Mouse (Mus musculus) ES-Bruce4 (cell line): Measurements from ENCODE around the gene Hhipl1. TPM values are rescaled to one million over a fixed set of nuclear protein-coding genes. Genes with fewer than 3 reads are reported as not detected.

Source experiments
- H3K27ac ChIP-seq: 2 replicates; pipeline ENCODE4 v1.5.1; 2012; ENCODE audit warnings: low read length, inconsistent platforms; ENCODE audit not compliant: insufficient read depth
- H3K27me3 ChIP-seq: 2 replicates; pipeline ENCODE4 v1.6.1; 2012; ENCODE audit warnings: mild to moderate bottlenecking, low read length, inconsistent platforms; ENCODE audit not compliant: control insufficient read depth, poor library complexity, insufficient read depth, severe bottlenecking
- H3K36me3 ChIP-seq: 2 replicates; pipeline ENCODE4 v1.6.1; 2012; ENCODE audit warnings: inconsistent platforms, mild to moderate bottlenecking, low read length, moderate library complexity; ENCODE audit not compliant: control insufficient read depth, poor library complexity, insufficient read depth, severe bottlenecking
- H3K4me1 ChIP-seq: one replicate; pipeline ENCODE4 v1.8.1; 2011; ENCODE audit warnings: low read length; ENCODE audit not compliant: control insufficient read depth, insufficient read depth
- H3K4me3 ChIP-seq: 2 replicates; pipeline ENCODE4 v1.5.1; 2011; ENCODE audit warnings: low read depth, mild to moderate bottlenecking, low read length
- H3K9ac ChIP-seq: 2 replicates; pipeline ENCODE4 v1.6.1; 2012; ENCODE audit warnings: low read depth, mild to moderate bottlenecking, inconsistent platforms; ENCODE audit not compliant: poor library complexity, severe bottlenecking
- H3K9me3 ChIP-seq: replicated peaks from 2 replicates; pipeline ENCODE4 v1.6.1; 2012; ENCODE audit warnings: mild to moderate bottlenecking, low read length, inconsistent platforms; ENCODE audit not compliant: control insufficient read depth, poor library complexity, insufficient read depth, severe bottlenecking
- CTCF ChIP-seq: IDR thresholded peaks from one replicate; pipeline ENCODE4 v1.8.1; 2011; ENCODE audit warnings: low read depth, low read length
- EP300 ChIP-seq: IDR thresholded peaks from 2 replicates; pipeline ENCODE4 v1.6.1; 2011; ENCODE audit warnings: low read depth, low read length; ENCODE audit not compliant: insufficient read depth
- POLR2A ChIP-seq: IDR thresholded peaks from one replicate; pipeline ENCODE4 v1.8.1; 2011; ENCODE audit warnings: low read length; ENCODE audit not compliant: insufficient read depth
- polyA plus RNA-seq: library from polyadenylated mRNA; stranded (reverse); fragments of >200 nt; gene quantifications from 2 replicates; pipeline ENCODE4 v1.2.4, GENCODE M21; 2011; ENCODE audit warnings: low read depth; ENCODE audit not compliant: missing spikeins, insufficient read depth, insufficient read length

Gene Hhipl1
- polyA plus RNA-seq, 1 experiment: 1.1 TPM

GRCm38 (mm10) chr12:108285225-108286011, 20.7 kb upstream of the Hhipl1 start:
- H3K36me3 ChIP-seq: no peaks in the 10 kb centered on the region
- H3K27ac ChIP-seq: peak overlapping the region; percentile 8; the same call in 1 of the 2 replicates
- H3K9me3 ChIP-seq: no peaks in the 10 kb centered on the region
- H3K4me1 ChIP-seq: peaks cover 2% of the 10 kb centered on the region
- H3K9ac ChIP-seq: peak overlapping the region; percentile 30
- H3K27me3 ChIP-seq: no peaks in the 10 kb centered on the region
- H3K4me3 ChIP-seq: peak overlapping the region; percentile 0; the same call in 1 of the 2 replicates
- TF ChIP-seq EP300 (peak; percentile 85), CTCF (no peak)

- no peak overlapping the region for H3K4me3 ChIP-seq
- peak overlapping the region; percentile 1; the same call in 1 of the 2 replicates for H3K9ac ChIP-seq
- 0 out of 2 replicates have a peak overlapping the region, but pooled peaks have one; percentile 12 for H3K27ac ChIP-seq
Measured at GRCm38 (mm10) chr12:108286381-108286780, 19.7 kb upstream of the Hhipl1 start.

DNA sequence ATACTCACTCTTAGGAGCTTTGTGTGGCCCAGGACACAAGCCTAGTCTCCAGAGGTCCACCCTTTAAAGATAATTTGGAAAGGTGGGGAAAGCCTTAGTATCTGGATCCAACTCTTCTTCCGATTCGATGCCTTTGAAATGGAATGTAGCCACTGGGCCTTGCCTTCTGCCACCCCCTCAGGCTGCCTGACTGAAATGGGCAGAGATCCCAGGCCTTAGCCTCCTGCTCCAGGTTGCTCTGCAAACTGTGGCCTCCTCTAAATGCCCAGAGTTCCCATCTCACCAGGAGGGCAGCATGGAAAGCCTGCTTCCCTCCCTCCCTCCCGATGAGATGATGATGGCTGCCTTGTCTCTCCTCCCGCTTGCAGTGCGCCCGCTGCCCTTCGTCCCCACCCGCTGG, 19.1 kb upstream of the Hhipl1 start:
- Histone ChIP-seq H3K27me3 (no peaks in the 10 kb centered on the region), H3K4me3 (no peak overlapping the region), H3K9me3 (no peaks in the 10 kb centered on the region), H3K27ac (no peak overlapping the region), H3K4me1 (peaks cover 2% of the 10 kb centered on the region), H3K36me3 (no peaks in the 10 kb centered on the region), H3K9ac (no peak overlapping the region)
- TF ChIP-seq EP300: no peak
- no peak for TF ChIP-seq CTCF
- no peak for TF ChIP-seq POLR2A

More at GRCm38 (mm10) chr12:108286381-108286780, 19.7 kb upstream of the Hhipl1 start:
- Histone ChIP-seq H3K36me3 (no peaks in the 10 kb centered on the region), H3K4me1 (peaks cover 2% of the 10 kb centered on the region), H3K27me3 (no peaks in the 10 kb centered on the region), H3K9me3 (no peaks in the 10 kb centered on the region)
- no peak for TF ChIP-seq POLR2A
- TF ChIP-seq EP300: no peak
- no peak for TF ChIP-seq CTCF

DNA sequence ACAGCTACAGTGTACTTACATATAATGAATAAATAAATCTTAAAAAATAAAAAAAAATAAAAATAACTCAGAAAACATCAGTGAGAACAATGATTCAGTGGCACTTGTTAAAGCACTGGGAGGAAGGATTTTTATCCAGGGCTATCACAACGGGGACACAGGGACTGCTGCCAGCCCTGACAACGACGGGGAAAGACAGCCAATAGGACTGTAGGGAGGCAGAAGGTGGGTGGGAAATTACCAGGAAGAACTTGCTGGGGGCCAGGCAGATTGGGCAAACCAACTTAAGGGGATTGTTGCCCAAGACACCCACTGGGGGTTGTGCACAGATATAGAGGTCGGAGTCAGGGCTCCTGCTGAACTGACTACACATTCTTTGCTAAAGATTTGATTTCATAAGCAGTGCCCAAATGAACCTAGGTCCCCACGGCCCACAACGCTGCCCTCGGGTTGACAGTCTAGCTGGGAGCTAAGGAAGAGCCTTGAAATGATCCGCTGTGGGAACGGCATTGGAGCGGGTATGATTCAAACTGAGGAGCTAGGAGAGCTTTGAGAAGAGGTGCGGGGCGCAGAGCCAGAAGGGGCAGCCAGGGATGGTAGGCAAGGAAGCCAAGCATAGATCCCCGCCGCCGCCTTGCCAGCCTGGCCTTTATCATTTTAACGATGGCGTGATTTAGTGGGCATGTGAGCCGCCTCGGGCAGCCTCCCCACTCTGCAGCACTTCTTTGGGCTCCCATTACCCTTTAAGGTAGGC, 17.8 kb upstream of the Hhipl1 start:
- H3K9me3 ChIP-seq: no peaks in the 10 kb centered on the region
- peak overlapping the region; percentile 49 for H3K4me3 ChIP-seq
- no peak for TF ChIP-seq EP300
- TF ChIP-seq POLR2A: no peak
- TF ChIP-seq CTCF: no peak
- peak overlapping the region; percentile 59 for H3K9ac ChIP-seq
- peaks cover 2% of the 10 kb centered on the region for H3K4me1 ChIP-seq
- H3K27ac ChIP-seq: no peak overlapping the region
- no peaks in the 10 kb centered on the region for H3K36me3 ChIP-seq
- no peaks in the 10 kb centered on the region for H3K27me3 ChIP-seq

DNA sequence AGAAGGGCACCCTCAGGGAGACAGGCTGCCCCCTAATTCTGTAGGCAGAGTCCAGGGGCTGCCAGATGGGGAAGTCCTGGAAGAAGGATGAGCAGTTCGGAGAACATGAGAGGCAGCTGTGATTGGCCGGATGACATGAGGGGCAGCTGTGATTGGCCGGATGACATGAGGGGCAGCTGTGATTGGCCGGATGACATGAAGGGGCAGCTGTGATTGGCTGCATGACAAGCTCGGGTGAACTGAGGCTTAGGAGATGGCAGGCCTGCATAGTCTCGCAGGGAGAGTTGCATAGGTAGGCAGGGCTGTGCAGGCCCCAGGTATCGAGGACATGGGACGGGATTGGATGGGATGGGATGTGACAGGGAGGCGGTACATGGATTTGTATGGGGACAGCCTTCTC, 13.7 kb upstream of the Hhipl1 start:
- Histone ChIP-seq H3K27me3 (no peaks in the 10 kb centered on the region), H3K27ac (peak overlapping the region; percentile 2; the same call in 1 of the 2 replicates), H3K9ac (no peak overlapping the region), H3K4me1 (no peaks in the 10 kb centered on the region), H3K36me3 (no peaks in the 10 kb centered on the region), H3K4me3 (peak overlapping the region; percentile 36), H3K9me3 (no peaks in the 10 kb centered on the region)
- TF ChIP-seq POLR2A (no peak), EP300 (no peak), CTCF (no peak)

DNA sequence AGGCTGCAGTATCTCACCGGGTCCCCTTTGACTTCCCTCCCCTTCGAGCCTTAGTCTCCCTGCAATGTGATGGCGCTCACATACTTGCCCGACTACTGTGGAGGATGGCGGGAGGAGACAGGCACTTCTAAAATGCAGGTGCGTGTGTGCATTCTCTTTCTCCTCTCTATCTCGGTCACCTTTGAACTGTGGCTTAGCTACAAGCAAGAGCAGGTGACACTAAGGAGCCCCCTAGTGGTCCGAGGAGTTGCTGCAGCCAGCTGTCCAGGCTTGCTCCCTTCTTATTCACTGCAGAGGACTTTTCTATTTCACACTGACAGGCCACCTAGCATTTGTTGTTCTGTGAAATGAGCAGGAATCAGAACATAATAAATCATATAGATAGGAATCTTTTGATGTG, 13.1 kb upstream of the Hhipl1 start:
- H3K4me1 ChIP-seq: no peaks in the 10 kb centered on the region
- H3K27me3 ChIP-seq: no peaks in the 10 kb centered on the region
- peak overlapping the region; percentile 64 for H3K4me3 ChIP-seq
- peak overlapping the region; percentile 2; the same call in 1 of the 2 replicates for H3K27ac ChIP-seq
- H3K9ac ChIP-seq: no peak overlapping the region
- H3K9me3 ChIP-seq: no peaks in the 10 kb centered on the region
- H3K36me3 ChIP-seq: no peaks in the 10 kb centered on the region
- TF ChIP-seq CTCF (peak; percentile 87), EP300 (no peak)
